Mouse (Mus musculus): Measurements from ENCODE around the gene Dip2c.

The Dip2c gene

GRCm38 (mm10) chr13:9424434-9424833 lies 148.1 kb downstream of the Dip2c start:
- in situ Hi-C loops (cut with MboI, MseI) = no loop called here

- in situ Hi-C loops (cut with MboI, MseI) = no loop called here
These were observed 149.9 kb downstream of the Dip2c start for GRCm38 (mm10) chr13:9426267-9426666.

GRCm38 (mm10) chr13:9426779-9427178 lies 150.5 kb downstream of the Dip2c start:
- in situ Hi-C loops (cut with MboI, MseI) = no loop called here

GRCm38 (mm10) chr13:9429884-9430283 lies 153.6 kb downstream of the Dip2c start:
- in situ Hi-C loops (cut with MboI, MseI) = no loop called here

- in situ Hi-C loops (cut with MboI, MseI) = no loop called here
These were observed 154.4 kb downstream of the Dip2c start for GRCm38 (mm10) chr13:9430724-9431123.

GRCm38 (mm10) chr13:9431441-9431840 lies 155.1 kb downstream of the Dip2c start:
- in situ Hi-C loops (cut with MboI, MseI) = no loop called here

- in situ Hi-C loops (cut with MboI, MseI) = no loop called here
These were observed 166.7 kb downstream of the Dip2c start for GRCm38 (mm10) chr13:9443066-9443465.

GRCm38 (mm10) chr13:9445533-9446294 lies 169.4 kb downstream of the Dip2c start:
- in situ Hi-C loops (cut with MboI, MseI) = no loop called here

- in situ Hi-C loops (cut with MboI, MseI) = no loop called here
These were observed 170.3 kb downstream of the Dip2c start for GRCm38 (mm10) chr13:9446448-9447115.

GRCm38 (mm10) chr13:9450276-9450675 lies 173.9 kb downstream of the Dip2c start:
- in situ Hi-C loops (cut with MboI, MseI) = no loop called here

GRCm38 (mm10) chr13:9451952-9452351 lies 175.6 kb downstream of the Dip2c start:
- in situ Hi-C loops (cut with MboI, MseI) = no loop called here

- in situ Hi-C loops (cut with MboI, MseI) = no loop called here
These were observed 178.3 kb downstream of the Dip2c start for GRCm38 (mm10) chr13:9454426-9455177.

GRCm38 (mm10) chr13:9455979-9456378 lies 179.7 kb downstream of the Dip2c start:
- in situ Hi-C loops (cut with MboI, MseI) = no loop called here

GRCm38 (mm10) chr13:9457420-9458308 lies 181.3 kb downstream of the Dip2c start:
- in situ Hi-C loops (cut with MboI, MseI) = no loop called here

GRCm38 (mm10) chr13:9464457-9464856 lies 188.1 kb downstream of the Dip2c start:
- in situ Hi-C loops (cut with MboI, MseI) = no loop called here

GRCm38 (mm10) chr13:9467216-9467615 lies 190.9 kb downstream of the Dip2c start:
- in situ Hi-C loops (cut with MboI, MseI) = loop anchor here (5.0 kb wide), 1 partner anchor 285 kb away; no protein-coding TSS in a partner anchor

- in situ Hi-C loops (cut with MboI, MseI) = no loop called here
These were observed 197.1 kb downstream of the Dip2c start for GRCm38 (mm10) chr13:9473383-9473782.

- in situ Hi-C loops (cut with MboI, MseI) = no loop called here
These were observed 205.4 kb downstream of the Dip2c start for GRCm38 (mm10) chr13:9481722-9482121.

- in situ Hi-C loops (cut with MboI, MseI) = no loop called here
These were observed 213.4 kb downstream of the Dip2c start for GRCm38 (mm10) chr13:9489696-9490095.

- in situ Hi-C loops (cut with MboI, MseI) = no loop called here
These were observed 218.4 kb downstream of the Dip2c start for GRCm38 (mm10) chr13:9494726-9495125.

GRCm38 (mm10) chr13:9504118-9504856 lies 228.0 kb downstream of the Dip2c start:
- in situ Hi-C loops (cut with MboI, MseI) = no loop called here

Data from T-helper 1 cell (primary cell).